Mouse (Mus musculus): ENCODE measurements at regions not wholly inside any gene's neighbourhood (a gene's known extent, or its start where the extent isn't known, plus 50 kb on each side); places are given as distances from the start of the nearest gene placed in this dataset.
"Not testable (repeated sequence)": the region's sequence is repeated elsewhere in the genome, so short reads cannot be mapped to it uniquely, and the experiment has no call there.

- intact Hi-C loops (cut with DNase I), result no loop called here
- no peak for DNase-seq (ENCODE audit: extremely low spot score in 1 of 2, low spot score in 2 of 2)
Observed at GRCm38 (mm10) chr10:72298824-72299551, 355.7 kb upstream of the Zwint start.

GRCm38 (mm10) chr10:72309045-72309444 lies 345.6 kb upstream of the Zwint start:
- intact Hi-C loops (cut with DNase I); DNase-seq (ENCODE audit: extremely low spot score in 1 of 2, low spot score in 2 of 2): not testable (repeated sequence)

- intact Hi-C loops (cut with DNase I), result no loop called here
- DNase-seq (ENCODE audit: extremely low spot score in 1 of 2, low spot score in 2 of 2), result no peak
Observed at GRCm38 (mm10) chr10:72318308-72318707, 336.3 kb upstream of the Zwint start.

GRCm38 (mm10) chr10:72320307-72320706 lies 334.3 kb upstream of the Zwint start:
- intact Hi-C loops (cut with DNase I), result no loop called here
- DNase-seq (ENCODE audit: extremely low spot score in 1 of 2, low spot score in 2 of 2), result no peak

GRCm38 (mm10) chr10:72326624-72327023 lies 328.0 kb upstream of the Zwint start:
- no peak for DNase-seq (ENCODE audit: extremely low spot score in 1 of 2, low spot score in 2 of 2)
- intact Hi-C loops (cut with DNase I), result no loop called here

- intact Hi-C loops (cut with DNase I), result no loop called here
- DNase-seq (ENCODE audit: extremely low spot score in 1 of 2, low spot score in 2 of 2), result no peak
Observed at GRCm38 (mm10) chr10:72347253-72347652, 307.4 kb upstream of the Zwint start.

- no peak for DNase-seq (ENCODE audit: extremely low spot score in 1 of 2, low spot score in 2 of 2)
- intact Hi-C loops (cut with DNase I), result no loop called here
Observed at GRCm38 (mm10) chr10:72347949-72348663, 306.5 kb upstream of the Zwint start.

- intact Hi-C loops (cut with DNase I), result no loop called here
- no peak for DNase-seq (ENCODE audit: extremely low spot score in 1 of 2, low spot score in 2 of 2)
Observed at GRCm38 (mm10) chr10:72352810-72353209, 301.8 kb upstream of the Zwint start.

GRCm38 (mm10) chr10:72353515-72353914 lies 301.1 kb upstream of the Zwint start:
- intact Hi-C loops (cut with DNase I), result no loop called here
- DNase-seq (ENCODE audit: extremely low spot score in 1 of 2, low spot score in 2 of 2), result no peak

- intact Hi-C loops (cut with DNase I), result no loop called here
- no peak for DNase-seq (ENCODE audit: extremely low spot score in 1 of 2, low spot score in 2 of 2)
Observed at GRCm38 (mm10) chr10:72383351-72383750, 271.3 kb upstream of the Zwint start.

GRCm38 (mm10) chr10:72384826-72385225 lies 269.8 kb upstream of the Zwint start:
- intact Hi-C loops (cut with DNase I), result no loop called here
- no peak for DNase-seq (ENCODE audit: extremely low spot score in 1 of 2, low spot score in 2 of 2)

- intact Hi-C loops (cut with DNase I), result no loop called here
- no peak for DNase-seq (ENCODE audit: extremely low spot score in 1 of 2, low spot score in 2 of 2)
Observed at GRCm38 (mm10) chr10:72391397-72391796, 263.2 kb upstream of the Zwint start.

GRCm38 (mm10) chr10:72393279-72394041 lies 261.2 kb upstream of the Zwint start:
- intact Hi-C loops (cut with DNase I), result no loop called here

GRCm38 (mm10) chr10:72394367-72394766 lies 260.3 kb upstream of the Zwint start:
- intact Hi-C loops (cut with DNase I), result no loop called here
- no peak for DNase-seq (ENCODE audit: extremely low spot score in 1 of 2, low spot score in 2 of 2)

More at GRCm38 (mm10) chr10:72393279-72394041, 261.2 kb upstream of the Zwint start:
- no peak for DNase-seq (ENCODE audit: extremely low spot score in 1 of 2, low spot score in 2 of 2)

GRCm38 (mm10) chr10:72403290-72403689 lies 251.4 kb upstream of the Zwint start:
- no peak for DNase-seq (ENCODE audit: extremely low spot score in 1 of 2, low spot score in 2 of 2)
- intact Hi-C loops (cut with DNase I), result no loop called here

GRCm38 (mm10) chr10:72410305-72410704 lies 244.3 kb upstream of the Zwint start:
- DNase-seq (ENCODE audit: extremely low spot score in 1 of 2, low spot score in 2 of 2), result no peak
- intact Hi-C loops (cut with DNase I), result no loop called here

GRCm38 (mm10) chr10:72411670-72412069 lies 243.0 kb upstream of the Zwint start:
- no peak for DNase-seq (ENCODE audit: extremely low spot score in 1 of 2, low spot score in 2 of 2)
- intact Hi-C loops (cut with DNase I), result no loop called here

- DNase-seq (ENCODE audit: extremely low spot score in 1 of 2, low spot score in 2 of 2), result no peak
- intact Hi-C loops (cut with DNase I), result no loop called here
Observed at GRCm38 (mm10) chr10:72454629-72455028, 200.0 kb upstream of the Zwint start.

GRCm38 (mm10) chr10:72484315-72484714 lies 170.3 kb upstream of the Zwint start:
- intact Hi-C loops (cut with DNase I), result no loop called here
- DNase-seq (ENCODE audit: extremely low spot score in 1 of 2, low spot score in 2 of 2), result peak in 1 of 2 experiments; percentile 44

GRCm38 (mm10) chr10:72532431-72532830 lies 122.2 kb upstream of the Zwint start:
- peak in 1 of 2 experiments; percentile 14 for DNase-seq (ENCODE audit: extremely low spot score in 1 of 2, low spot score in 2 of 2)

More at GRCm38 (mm10) chr10:72532431-72532830, 122.2 kb upstream of the Zwint start:
- intact Hi-C loops (cut with DNase I), result no loop called here
